Mouse (Mus musculus): Measurements from ENCODE around the gene Map4k4.

DNA sequence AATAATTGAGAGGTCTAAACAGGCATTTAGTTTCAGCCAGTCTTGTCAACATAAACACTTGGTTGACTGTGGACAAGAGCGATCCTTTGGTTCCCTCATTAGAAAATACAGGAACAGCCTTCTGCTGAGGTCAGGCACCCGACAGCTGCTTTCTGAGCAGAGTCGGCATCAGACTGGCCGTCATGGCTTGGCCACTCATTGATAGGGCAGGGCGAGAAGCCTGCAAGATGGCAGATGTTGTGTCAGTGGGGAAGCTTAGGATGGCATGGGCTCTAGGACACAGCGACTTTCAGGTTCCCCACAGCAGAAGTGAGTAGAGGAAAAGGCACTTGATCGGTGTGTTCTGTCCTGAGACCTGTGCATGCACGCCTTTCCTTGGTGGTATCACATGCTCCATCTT is 112.0 kb downstream of the Map4k4 start:
- TF ChIP-seq MYOG (IDR thresholded peaks at IDR 0.05; ENCODE audit: control insufficient read depth in 1 of 3, insufficient read depth in 1 of 3, insufficient read length in 2 of 3, low read depth in 2 of 3) (no peak), POLR2AphosphoS2 (IDR thresholded peaks at IDR 0.05; ENCODE audit: insufficient read length, low read depth) (no peak), POLR2A (IDR thresholded peaks at IDR 0.05; ENCODE audit: insufficient read length, low read depth) (no peak), E2F4 (IDR thresholded peaks at IDR 0.05; ENCODE audit: insufficient read depth) (no peak), TCF12 (IDR thresholded peaks at IDR 0.05; ENCODE audit: insufficient read depth, poor library complexity, severe bottlenecking) (no peak)
